Mouse (Mus musculus): ENCODE results near the gene Gm17545.

GRCm38 (mm10) chr9:22420491-22420890, 33.6 kb upstream of the Gm17545 start:
- TF ChIP-seq POLR2A (IDR thresholded peaks at IDR 0.05; ENCODE audit: insufficient read length, low read depth) (no peak), SRF (IDR thresholded peaks at IDR 0.05; ENCODE audit: control insufficient read depth, insufficient read length, low read depth) (no peak), TCF12 (IDR thresholded peaks at IDR 0.05; ENCODE audit: insufficient read depth, poor library complexity, severe bottlenecking) (no peak), CEBPB (IDR thresholded peaks at IDR 0.05; ENCODE audit: insufficient read depth, poor library complexity, severe bottlenecking) (no peak), E2F4 (IDR thresholded peaks at IDR 0.05; ENCODE audit: insufficient read depth) (no peak), MYOD1 (IDR thresholded peaks at IDR 0.05; ENCODE audit: control insufficient read depth in 1 of 3, insufficient read length in 2 of 3, low read depth in 2 of 3) (no peak), MAX (IDR thresholded peaks at IDR 0.05; ENCODE audit: low read depth) (no peak), MYOG (IDR thresholded peaks at IDR 0.05; ENCODE audit: control insufficient read depth in 1 of 3, insufficient read depth in 1 of 3, insufficient read length in 2 of 3, low read depth in 2 of 3) (no peak), TCF3 (IDR thresholded peaks at IDR 0.05; ENCODE audit: insufficient read length, low read depth) (no peak), POLR2AphosphoS2 (IDR thresholded peaks at IDR 0.05; ENCODE audit: insufficient read length, low read depth) (no peak), USF1 (IDR thresholded peaks at IDR 0.05; ENCODE audit: low read depth) (no peak)

All from myocyte (in vitro differentiated cells).